In genomic region chr9:45905811-45906237, GRCm38 (mm10) we compare ENCODE assay signal across 7 mouse cellular contexts. TPM values are rescaled to one million over a fixed set of nuclear protein-coding genes. Genes with fewer than 3 reads are reported as not detected.
DNase-seq lines count a peak whose midpoint lies in the region; ATAC-seq lines count a peak whose summit lies in the region.

No protein-coding gene starts in this region.

- H3K36me3 ChIP-seq in kidney, embryonic 16.5 days (ENCODE audit: insufficient read depth, low read length): peaks cover 24% of the 10 kb centered on the region
- H3K36me3 ChIP-seq in stomach, embryonic 16.5 days (ENCODE audit: control insufficient read depth, insufficient read depth, low read length): peaks cover 3% of the 10 kb centered on the region; the same call in 1 of the 2 replicates

- H3K4me2 ChIP-seq in kidney, embryonic 16.5 days (replicated peaks; ENCODE audit: low read depth, low read length): peak overlapping the region; percentile 68
- peak overlapping the region; percentile 88 for H3K4me2 ChIP-seq in stomach, embryonic 16.5 days (ENCODE audit: low read depth, low read length)

- peak; percentile 73 for ATAC-seq in kidney, embryonic 16.5 days (ENCODE audit: low FRiP score, low TSS enrichment)
- ATAC-seq in megakaryocyte-erythroid progenitor cell, adult 5-6 weeks (replicated peaks; ENCODE audit: low FRiP score, low TSS enrichment, poor library complexity, severe bottlenecking): peak; percentile 14; the same call in 1 of the 2 replicates
- peak; percentile 54; the same call in 1 of the 2 replicates for ATAC-seq in stomach, embryonic 16.5 days (ENCODE audit: insufficient read depth, low FRiP score)

- H3K27ac ChIP-seq in brown adipose tissue, adult 24 weeks (replicated peaks; ENCODE audit: low read depth, low read length): peak overlapping the region; percentile 15; the same call in 1 of the 2 replicates
- peak overlapping the region; percentile 96 for H3K27ac ChIP-seq in kidney, embryonic 16.5 days (ENCODE audit: low read length)
- H3K27ac ChIP-seq in stomach, embryonic 16.5 days (ENCODE audit: low read length): peak overlapping the region; percentile 99

- WGBS in kidney, embryonic 16.5 days: 0% methylated on average over 14 of the region's 27 CpGs
- WGBS in stomach, embryonic 16.5 days: under 1% methylated on average over 24 of the region's 27 CpGs

- H3K27me3 ChIP-seq in kidney, embryonic 16.5 days (ENCODE audit: insufficient read depth, low read length): no peaks in the 10 kb centered on the region
- H3K27me3 ChIP-seq in stomach, embryonic 16.5 days (ENCODE audit: control insufficient read depth, insufficient read depth, low read length): no peaks in the 10 kb centered on the region

- peak; percentile 37 for DNase-seq in right cerebral cortex, postnatal 14 days
- no peak for DNase-seq in right cerebral cortex, adult 18-20 months
- DNase-seq in gastrocnemius, postnatal 4 days (ENCODE audit: low spot score in 2 of 2): peak; percentile 28 to 39

- peak overlapping the region; percentile 96 for H3K9ac ChIP-seq in kidney, embryonic 16.5 days (replicated peaks; ENCODE audit: low read length)
- peak overlapping the region; percentile 97 for H3K9ac ChIP-seq in stomach, embryonic 16.5 days (ENCODE audit: low read length)

- no peaks in the 10 kb centered on the region for H3K9me3 ChIP-seq in kidney, embryonic 16.5 days (ENCODE audit: low read length)
- no peaks in the 10 kb centered on the region for H3K9me3 ChIP-seq in stomach, embryonic 16.5 days (replicated peaks; ENCODE audit: control insufficient read depth, low read length)

- H3K4me1 ChIP-seq in brown adipose tissue, adult 24 weeks (ENCODE audit: control insufficient read depth, insufficient read depth, insufficient read length, low read length): peaks cover 4% of the 10 kb centered on the region; the same call in 1 of the 2 replicates
- H3K4me1 ChIP-seq in kidney, embryonic 16.5 days (ENCODE audit: insufficient read depth, low read length): peaks cover 22% of the 10 kb centered on the region
- H3K4me1 ChIP-seq in stomach, embryonic 16.5 days (ENCODE audit: control insufficient read depth, insufficient read depth, low read length): peaks cover 20% of the 10 kb centered on the region

- peak overlapping the region; percentile 72 for H3K4me3 ChIP-seq in brown adipose tissue, adult 24 weeks (ENCODE audit: insufficient read depth, low read depth, low read length)
- peak overlapping the region; percentile 94 for H3K4me3 ChIP-seq in kidney, embryonic 16.5 days (ENCODE audit: low read length)
- peak overlapping the region; percentile 73 for H3K4me3 ChIP-seq in stomach, embryonic 16.5 days (replicated peaks; ENCODE audit: low read length)

RNA-seq across cellular contexts. Expression of gene Pcsk7, which starts 0.5 kb away (rescaled TPM):
- polyA plus RNA-seq in brown adipose tissue, adult 24 weeks (2012; ENCODE audit: insufficient read depth, insufficient read length, missing spikeins): 9.5 and 11.6 TPM in 2 replicates
- total RNA-seq in gastrocnemius, postnatal 4 days (2021): 10 to 100 TPM; 19.4 to 23.1 TPM
- polyA plus RNA-seq in kidney, embryonic 16.5 days (2015; fragmentation: Nextera tagmentation; extraction: Ambion mirVana): 23.2 and 24.9 TPM in 2 replicates
- 17.4 and 24.5 TPM in 2 replicates for total RNA-seq in megakaryocyte-erythroid progenitor cell, adult 5-6 weeks (2014; fragmentation: Nextera tagmentation)
- total RNA-seq in megakaryocyte-erythroid progenitor cell, adult 5-6 weeks (2017): 11.9 and 15.8 TPM in 2 replicates
- polyA plus RNA-seq in stomach, embryonic 16.5 days (2015; fragmentation: Nextera tagmentation; extraction: Ambion mirVana): 25.3 and 26.9 TPM in 2 replicates

RNA-seq across cellular contexts. Expression of gene Rnf214, which starts 0.9 kb away (rescaled TPM):
- 20.6 and 23.0 TPM in 2 replicates for polyA plus RNA-seq in brown adipose tissue, adult 24 weeks (2012; ENCODE audit: insufficient read depth, insufficient read length, missing spikeins)
- 10 to 100 TPM; 39.3 TPM for total RNA-seq in gastrocnemius, postnatal 4 days (2021)
- polyA plus RNA-seq in kidney, embryonic 16.5 days (2015; fragmentation: Nextera tagmentation; extraction: Ambion mirVana): 50.5 and 62.7 TPM in 2 replicates
- 34.7 and 48.2 TPM in 2 replicates for total RNA-seq in megakaryocyte-erythroid progenitor cell, adult 5-6 weeks (2014; fragmentation: Nextera tagmentation)
- total RNA-seq in megakaryocyte-erythroid progenitor cell, adult 5-6 weeks (2017): 22.6 and 26.0 TPM in 2 replicates
- 34.5 and 39.8 TPM in 2 replicates for polyA plus RNA-seq in stomach, embryonic 16.5 days (2015; fragmentation: Nextera tagmentation; extraction: Ambion mirVana)

RNA-seq across cellular contexts. Expression of gene Tagln, which starts 30.0 kb away (rescaled TPM):
- polyA plus RNA-seq in brown adipose tissue, adult 24 weeks (2012; ENCODE audit: insufficient read depth, insufficient read length, missing spikeins): 17.2 and 26.0 TPM in 2 replicates
- 100 to 1,000 TPM in 1 of 2 experiments, 10 to 100 TPM in 1; 79.2 to 103 TPM for total RNA-seq in gastrocnemius, postnatal 4 days (2021)
- 92.3 and 154 TPM in 2 replicates for polyA plus RNA-seq in kidney, embryonic 16.5 days (2015; fragmentation: Nextera tagmentation; extraction: Ambion mirVana)
- not detected in 2 replicates for total RNA-seq in megakaryocyte-erythroid progenitor cell, adult 5-6 weeks (2014; fragmentation: Nextera tagmentation)
- total RNA-seq in megakaryocyte-erythroid progenitor cell, adult 5-6 weeks (2017): not detected in 2 replicates
- polyA plus RNA-seq in stomach, embryonic 16.5 days (2015; fragmentation: Nextera tagmentation; extraction: Ambion mirVana): 572 and 707 TPM in 2 replicates

RNA-seq across cellular contexts. Expression of gene Sidt2, which starts 49.2 kb away (rescaled TPM):
- polyA plus RNA-seq in brown adipose tissue, adult 24 weeks (2012; ENCODE audit: insufficient read depth, insufficient read length, missing spikeins): 19.6 and 42.1 TPM in 2 replicates
- total RNA-seq in gastrocnemius, postnatal 4 days (2021): 10 to 100 TPM; 61.5 to 65.5 TPM
- polyA plus RNA-seq in kidney, embryonic 16.5 days (2015; fragmentation: Nextera tagmentation; extraction: Ambion mirVana): 44.5 and 45.8 TPM in 2 replicates
- total RNA-seq in megakaryocyte-erythroid progenitor cell, adult 5-6 weeks (2014; fragmentation: Nextera tagmentation): 45.6 and 50.6 TPM in 2 replicates
- total RNA-seq in megakaryocyte-erythroid progenitor cell, adult 5-6 weeks (2017): 10.8 and 29.2 TPM in 2 replicates
- 40.9 and 41.7 TPM in 2 replicates for polyA plus RNA-seq in stomach, embryonic 16.5 days (2015; fragmentation: Nextera tagmentation; extraction: Ambion mirVana)

Comparison
In these comparisons a context has a peak if more than half of its experiments do, and no peak if none do; other contexts are left out.
1. H3K27ac ChIP-seq: peak in every context shown above with its lines; median percentile 99 in stomach, embryonic 16.5 days; 96 in kidney, embryonic 16.5 days; 15 in brown adipose tissue, adult 24 weeks.
2. ATAC-seq: peak in every context shown above with its lines; median percentile 73 in kidney, embryonic 16.5 days; 54 in stomach, embryonic 16.5 days; 14 in megakaryocyte-erythroid progenitor cell, adult 5-6 weeks.